Mouse (Mus musculus): Measurements from ENCODE around the gene Gcgr. TPM values are rescaled to one million over a fixed set of nuclear protein-coding genes. Genes with fewer than 3 reads are reported as not detected.

Gene Gcgr
- polyA plus RNA-seq, 1 experiment from 2014 or later, result 0.76 TPM

- Histone ChIP-seq H3K9ac (replicated peaks; ENCODE audit: low read depth) (no peak overlapping the region), H3K4me2 (replicated peaks; ENCODE audit: low read depth, low read length) (no peak overlapping the region), H3K36me3 (ENCODE audit: insufficient read depth, low read length) (no peaks in the 10 kb centered on the region), H3K4me3 (ENCODE audit: low read depth, low read length) (no peak overlapping the region), H3K27ac (ENCODE audit: low read length) (no peak overlapping the region), H3K9me3 (ENCODE audit: low read length) (no peaks in the 10 kb centered on the region), H3K4me1 (ENCODE audit: insufficient read depth, low read depth, low read length) (peaks cover 5% of the 10 kb centered on the region; the same call in 1 of the 2 replicates), H3K27me3 (replicated peaks; ENCODE audit: insufficient read depth, low read length) (peaks cover 21% of the 10 kb centered on the region)
- TF ChIP-seq EP300 (IDR thresholded peaks at IDR 0.05) (no peak), CTCF (IDR thresholded peaks at IDR 0.05) (no peak)
- WGBS, result 73% methylated on average over 3 of the region's 3 CpGs
- DNase-seq (ENCODE audit: low spot score) (no peak), ATAC-seq (no peak)
Observed at GRCm38 (mm10) chr11:120535804-120536203, 5.3 kb downstream of the Gcgr start.

GRCm38 (mm10) chr11:120538485-120538884 is 8.0 kb downstream of the Gcgr start:
- peaks cover 4% of the 10 kb centered on the region; the same call in 1 of the 2 replicates for H3K4me1 ChIP-seq (ENCODE audit: insufficient read depth, low read depth, low read length)
- H3K4me3 ChIP-seq (ENCODE audit: low read depth, low read length), result no peak overlapping the region
- TF ChIP-seq EP300 (IDR thresholded peaks at IDR 0.05) (no peak), CTCF (IDR thresholded peaks at IDR 0.05) (no peak)
- peak; percentile 69 for DNase-seq (ENCODE audit: low spot score)
- ATAC-seq, result 0 out of 2 replicates have a peak, but pooled peaks have one; percentile 2
- no peaks in the 10 kb centered on the region for H3K27me3 ChIP-seq (replicated peaks; ENCODE audit: insufficient read depth, low read length)
- H3K27ac ChIP-seq (ENCODE audit: low read length), result peak overlapping the region; percentile 71
- no peaks in the 10 kb centered on the region for H3K9me3 ChIP-seq (ENCODE audit: low read length)
- 37% methylated on average over 3 of the region's 3 CpGs for WGBS
- no peak overlapping the region for H3K9ac ChIP-seq (replicated peaks; ENCODE audit: low read depth)
- H3K4me2 ChIP-seq (replicated peaks; ENCODE audit: low read depth, low read length), result no peak overlapping the region
- H3K36me3 ChIP-seq (ENCODE audit: insufficient read depth, low read length), result peaks cover 9% of the 10 kb centered on the region; the same call in 1 of the 2 replicates

- H3K4me3 ChIP-seq (ENCODE audit: low read depth, low read length), result no peak overlapping the region
- DNase-seq (ENCODE audit: low spot score), result no peak
- H3K27me3 ChIP-seq (replicated peaks; ENCODE audit: insufficient read depth, low read length), result no peaks in the 10 kb centered on the region
- H3K36me3 ChIP-seq (ENCODE audit: insufficient read depth, low read length), result peaks cover 13% of the 10 kb centered on the region; the same call in 1 of the 2 replicates
- no peak overlapping the region for H3K9ac ChIP-seq (replicated peaks; ENCODE audit: low read depth)
- ATAC-seq, result no peak
- no peak overlapping the region for H3K4me2 ChIP-seq (replicated peaks; ENCODE audit: low read depth, low read length)
- peak overlapping the region; percentile 71 for H3K27ac ChIP-seq (ENCODE audit: low read length)
- TF ChIP-seq EP300 (IDR thresholded peaks at IDR 0.05) (no peak), CTCF (IDR thresholded peaks at IDR 0.05) (no peak)
- 39% methylated on average over 8 of the region's 8 CpGs for WGBS
- no peaks in the 10 kb centered on the region for H3K9me3 ChIP-seq (ENCODE audit: low read length)
- H3K4me1 ChIP-seq (ENCODE audit: insufficient read depth, low read depth, low read length), result peaks cover 4% of the 10 kb centered on the region; the same call in 1 of the 2 replicates
Observed at GRCm38 (mm10) chr11:120538955-120539284, 8.4 kb downstream of the Gcgr start.

- WGBS, result 18% methylated on average over 9 of the region's 10 CpGs
- Histone ChIP-seq H3K27me3 (replicated peaks; ENCODE audit: insufficient read depth, low read length) (no peaks in the 10 kb centered on the region), H3K4me2 (replicated peaks; ENCODE audit: low read depth, low read length) (no peak overlapping the region), H3K27ac (ENCODE audit: low read length) (peak overlapping the region; percentile 77), H3K4me3 (ENCODE audit: low read depth, low read length) (no peak overlapping the region), H3K36me3 (ENCODE audit: insufficient read depth, low read length) (peaks cover 19% of the 10 kb centered on the region; the same call in 1 of the 2 replicates), H3K9me3 (ENCODE audit: low read length) (no peaks in the 10 kb centered on the region), H3K4me1 (ENCODE audit: insufficient read depth, low read depth, low read length) (peaks cover 4% of the 10 kb centered on the region; the same call in 1 of the 2 replicates), H3K9ac (replicated peaks; ENCODE audit: low read depth) (no peak overlapping the region)
- TF ChIP-seq EP300 (IDR thresholded peaks at IDR 0.05), result peak; percentile 39; the same call in 1 of the 2 replicates
- no peak for TF ChIP-seq CTCF (IDR thresholded peaks at IDR 0.05)
- ATAC-seq, result peak; percentile 91
- peak; percentile 93 for DNase-seq (ENCODE audit: low spot score)
Observed at GRCm38 (mm10) chr11:120539285-120540014, 9.0 kb downstream of the Gcgr start.

GRCm38 (mm10) chr11:120541907-120542306 is 11.4 kb downstream of the Gcgr start:
- peaks cover 4% of the 10 kb centered on the region; the same call in 1 of the 2 replicates for H3K4me1 ChIP-seq (ENCODE audit: insufficient read depth, low read depth, low read length)
- no peak for ATAC-seq
- no peaks in the 10 kb centered on the region for H3K9me3 ChIP-seq (ENCODE audit: low read length)
- no peak overlapping the region for H3K27ac ChIP-seq (ENCODE audit: low read length)
- no peak overlapping the region for H3K9ac ChIP-seq (replicated peaks; ENCODE audit: low read depth)
- 37% methylated on average over 4 of the region's 4 CpGs for WGBS
- peak; percentile 28 for DNase-seq (ENCODE audit: low spot score)
- H3K27me3 ChIP-seq (replicated peaks; ENCODE audit: insufficient read depth, low read length), result no peaks in the 10 kb centered on the region
- H3K4me3 ChIP-seq (ENCODE audit: low read depth, low read length), result no peak overlapping the region
- no peak overlapping the region for H3K4me2 ChIP-seq (replicated peaks; ENCODE audit: low read depth, low read length)
- TF ChIP-seq CTCF (IDR thresholded peaks at IDR 0.05) (peak; percentile 69), EP300 (IDR thresholded peaks at IDR 0.05) (no peak)
- peaks cover 21% of the 10 kb centered on the region; the same call in 1 of the 2 replicates for H3K36me3 ChIP-seq (ENCODE audit: insufficient read depth, low read length)

GRCm38 (mm10) chr11:120542376-120542775 is 11.9 kb downstream of the Gcgr start:
- Histone ChIP-seq H3K27me3 (replicated peaks; ENCODE audit: insufficient read depth, low read length) (no peaks in the 10 kb centered on the region), H3K9me3 (ENCODE audit: low read length) (no peaks in the 10 kb centered on the region), H3K27ac (ENCODE audit: low read length) (no peak overlapping the region), H3K4me3 (ENCODE audit: low read depth, low read length) (no peak overlapping the region), H3K36me3 (ENCODE audit: insufficient read depth, low read length) (peaks cover 21% of the 10 kb centered on the region; the same call in 1 of the 2 replicates), H3K9ac (replicated peaks; ENCODE audit: low read depth) (no peak overlapping the region), H3K4me1 (ENCODE audit: insufficient read depth, low read depth, low read length) (peaks cover 4% of the 10 kb centered on the region), H3K4me2 (replicated peaks; ENCODE audit: low read depth, low read length) (no peak overlapping the region)
- ATAC-seq, result no peak
- WGBS, result 88% methylated on average over 6 of the region's 6 CpGs
- TF ChIP-seq CTCF (IDR thresholded peaks at IDR 0.05) (no peak), EP300 (IDR thresholded peaks at IDR 0.05) (no peak)
- no peak for DNase-seq (ENCODE audit: low spot score)

All from lung, postnatal 0 days (tissue).